Mouse (Mus musculus): ENCODE data around the gene Ppil4. TPM values are rescaled to one million over a fixed set of nuclear protein-coding genes. Genes with fewer than 3 reads are reported as not detected.

Ppil4 gene
- polyA plus RNA-seq, 1 experiment from 2014 or later = 49.1 TPM

- H3K9me3 ChIP-seq (replicated peaks; ENCODE audit: control insufficient read depth, low read length) = no peaks in the 10 kb centered on the region
- H3K27me3 ChIP-seq (ENCODE audit: control insufficient read depth, insufficient read depth, low read length) = no peaks in the 10 kb centered on the region
- no peak for ATAC-seq (replicated peaks; ENCODE audit: insufficient number of reproducible peaks, low FRiP score, low TSS enrichment, low read depth)
- H3K27ac ChIP-seq (replicated peaks; ENCODE audit: low read depth, low read length) = no peak overlapping the region
- WGBS = 48% methylated on average over 2 of the region's 2 CpGs
- no peak overlapping the region for H3K4me2 ChIP-seq (ENCODE audit: low read depth, low read length)
- H3K9ac ChIP-seq (replicated peaks; ENCODE audit: low read length) = no peak overlapping the region
- H3K4me1 ChIP-seq (ENCODE audit: control insufficient read depth, insufficient read depth, low read length) = no peaks in the 10 kb centered on the region
- no peaks in the 10 kb centered on the region; the same call in 1 of the 2 replicates for H3K36me3 ChIP-seq (replicated peaks; ENCODE audit: control insufficient read depth, insufficient read depth, low read depth, low read length)
- peak; percentile 79 for DNase-seq (ENCODE audit: low spot score)
- no peak overlapping the region for H3K4me3 ChIP-seq (ENCODE audit: low read depth, low read length)
Measured at GRCm38 (mm10) chr10:7809937-7810336, 17.2 kb downstream of the Ppil4 start.

- Histone ChIP-seq H3K9me3 (replicated peaks; ENCODE audit: control insufficient read depth, low read length) (no peaks in the 10 kb centered on the region), H3K36me3 (replicated peaks; ENCODE audit: control insufficient read depth, insufficient read depth, low read depth, low read length) (no peaks in the 10 kb centered on the region; the same call in none of the 2 replicates), H3K27ac (replicated peaks; ENCODE audit: low read depth, low read length) (no peak overlapping the region), H3K4me3 (ENCODE audit: low read depth, low read length) (no peak overlapping the region), H3K9ac (replicated peaks; ENCODE audit: low read length) (no peak overlapping the region), H3K4me2 (ENCODE audit: low read depth, low read length) (no peak overlapping the region), H3K4me1 (ENCODE audit: control insufficient read depth, insufficient read depth, low read length) (no peaks in the 10 kb centered on the region), H3K27me3 (ENCODE audit: control insufficient read depth, insufficient read depth, low read length) (no peaks in the 10 kb centered on the region)
- no peak for ATAC-seq (replicated peaks; ENCODE audit: insufficient number of reproducible peaks, low FRiP score, low TSS enrichment, low read depth)
- 76% methylated on average over 2 of the region's 2 CpGs for WGBS
- DNase-seq (ENCODE audit: low spot score) = no peak
Measured at GRCm38 (mm10) chr10:7816476-7816875, 23.8 kb downstream of the Ppil4 start.

- Histone ChIP-seq H3K4me1 (ENCODE audit: control insufficient read depth, insufficient read depth, low read length) (no peaks in the 10 kb centered on the region), H3K27ac (replicated peaks; ENCODE audit: low read depth, low read length) (no peak overlapping the region), H3K4me3 (ENCODE audit: low read depth, low read length) (no peak overlapping the region), H3K4me2 (ENCODE audit: low read depth, low read length) (no peak overlapping the region), H3K9me3 (replicated peaks; ENCODE audit: control insufficient read depth, low read length) (no peaks in the 10 kb centered on the region), H3K27me3 (ENCODE audit: control insufficient read depth, insufficient read depth, low read length) (no peaks in the 10 kb centered on the region), H3K36me3 (replicated peaks; ENCODE audit: control insufficient read depth, insufficient read depth, low read depth, low read length) (no peaks in the 10 kb centered on the region; the same call in none of the 2 replicates), H3K9ac (replicated peaks; ENCODE audit: low read length) (no peak overlapping the region)
- no peak for ATAC-seq (replicated peaks; ENCODE audit: insufficient number of reproducible peaks, low FRiP score, low TSS enrichment, low read depth)
- DNase-seq (ENCODE audit: low spot score) = no peak
- WGBS = 98% methylated on average over 4 of the region's 4 CpGs
Measured at GRCm38 (mm10) chr10:7818676-7819075, 26.0 kb downstream of the Ppil4 start.

GRCm38 (mm10) chr10:7819156-7819555 is 26.5 kb downstream of the Ppil4 start:
- no peak overlapping the region for H3K27ac ChIP-seq (replicated peaks; ENCODE audit: low read depth, low read length)
- ATAC-seq (replicated peaks; ENCODE audit: insufficient number of reproducible peaks, low FRiP score, low TSS enrichment, low read depth) = no peak
- no peak overlapping the region for H3K4me2 ChIP-seq (ENCODE audit: low read depth, low read length)
- no peak overlapping the region for H3K9ac ChIP-seq (replicated peaks; ENCODE audit: low read length)
- no peak overlapping the region for H3K4me3 ChIP-seq (ENCODE audit: low read depth, low read length)
- H3K36me3 ChIP-seq (replicated peaks; ENCODE audit: control insufficient read depth, insufficient read depth, low read depth, low read length) = no peaks in the 10 kb centered on the region; the same call in none of the 2 replicates
- no peaks in the 10 kb centered on the region for H3K27me3 ChIP-seq (ENCODE audit: control insufficient read depth, insufficient read depth, low read length)
- no peaks in the 10 kb centered on the region for H3K4me1 ChIP-seq (ENCODE audit: control insufficient read depth, insufficient read depth, low read length)
- 93% methylated on average over 4 of the region's 4 CpGs for whole genome bisulfite sequencing
- H3K9me3 ChIP-seq (replicated peaks; ENCODE audit: control insufficient read depth, low read length) = no peaks in the 10 kb centered on the region
- no peak for DNase-seq (ENCODE audit: low spot score)

GRCm38 (mm10) chr10:7819603-7820002 is 26.9 kb downstream of the Ppil4 start:
- WGBS = 92% methylated on average over 4 of the region's 4 CpGs
- H3K4me3 ChIP-seq (ENCODE audit: low read depth, low read length) = no peak overlapping the region
- no peaks in the 10 kb centered on the region for H3K9me3 ChIP-seq (replicated peaks; ENCODE audit: control insufficient read depth, low read length)
- H3K36me3 ChIP-seq (replicated peaks; ENCODE audit: control insufficient read depth, insufficient read depth, low read depth, low read length) = no peaks in the 10 kb centered on the region; the same call in none of the 2 replicates
- no peak overlapping the region for H3K27ac ChIP-seq (replicated peaks; ENCODE audit: low read depth, low read length)
- H3K4me2 ChIP-seq (ENCODE audit: low read depth, low read length) = no peak overlapping the region
- no peaks in the 10 kb centered on the region for H3K27me3 ChIP-seq (ENCODE audit: control insufficient read depth, insufficient read depth, low read length)
- DNase-seq (ENCODE audit: low spot score) (no peak), ATAC-seq (replicated peaks; ENCODE audit: insufficient number of reproducible peaks, low FRiP score, low TSS enrichment, low read depth) (no peak)
- H3K4me1 ChIP-seq (ENCODE audit: control insufficient read depth, insufficient read depth, low read length) = no peaks in the 10 kb centered on the region
- H3K9ac ChIP-seq (replicated peaks; ENCODE audit: low read length) = no peak overlapping the region

- H3K9me3 ChIP-seq (replicated peaks; ENCODE audit: control insufficient read depth, low read length) = no peaks in the 10 kb centered on the region
- no peaks in the 10 kb centered on the region for H3K27me3 ChIP-seq (ENCODE audit: control insufficient read depth, insufficient read depth, low read length)
- ATAC-seq (replicated peaks; ENCODE audit: insufficient number of reproducible peaks, low FRiP score, low TSS enrichment, low read depth) (no peak), DNase-seq (ENCODE audit: low spot score) (no peak)
- no peak overlapping the region for H3K4me2 ChIP-seq (ENCODE audit: low read depth, low read length)
- 91% methylated on average over 5 of the region's 5 CpGs for WGBS
- no peaks in the 10 kb centered on the region; the same call in none of the 2 replicates for H3K36me3 ChIP-seq (replicated peaks; ENCODE audit: control insufficient read depth, insufficient read depth, low read depth, low read length)
- no peaks in the 10 kb centered on the region for H3K4me1 ChIP-seq (ENCODE audit: control insufficient read depth, insufficient read depth, low read length)
- no peak overlapping the region for H3K27ac ChIP-seq (replicated peaks; ENCODE audit: low read depth, low read length)
- H3K9ac ChIP-seq (replicated peaks; ENCODE audit: low read length) = no peak overlapping the region
- no peak overlapping the region for H3K4me3 ChIP-seq (ENCODE audit: low read depth, low read length)
Measured at GRCm38 (mm10) chr10:7820171-7820570, 27.5 kb downstream of the Ppil4 start.

- DNase-seq (ENCODE audit: low spot score) = no peak
- Histone ChIP-seq H3K4me3 (ENCODE audit: low read depth, low read length) (no peak overlapping the region), H3K9ac (replicated peaks; ENCODE audit: low read length) (no peak overlapping the region), H3K27me3 (ENCODE audit: control insufficient read depth, insufficient read depth, low read length) (no peaks in the 10 kb centered on the region), H3K4me2 (ENCODE audit: low read depth, low read length) (no peak overlapping the region), H3K9me3 (replicated peaks; ENCODE audit: control insufficient read depth, low read length) (no peaks in the 10 kb centered on the region), H3K27ac (replicated peaks; ENCODE audit: low read depth, low read length) (no peak overlapping the region), H3K36me3 (replicated peaks; ENCODE audit: control insufficient read depth, insufficient read depth, low read depth, low read length) (no peaks in the 10 kb centered on the region; the same call in 1 of the 2 replicates), H3K4me1 (ENCODE audit: control insufficient read depth, insufficient read depth, low read length) (no peaks in the 10 kb centered on the region)
- no peak for ATAC-seq (replicated peaks; ENCODE audit: insufficient number of reproducible peaks, low FRiP score, low TSS enrichment, low read depth)
- WGBS = 96% methylated on average over 12 of the region's 12 CpGs
Measured at GRCm38 (mm10) chr10:7821981-7822380, 29.3 kb downstream of the Ppil4 start.

GRCm38 (mm10) chr10:7824663-7825280 is 32.1 kb downstream of the Ppil4 start:
- no peaks in the 10 kb centered on the region for H3K27me3 ChIP-seq (ENCODE audit: control insufficient read depth, insufficient read depth, low read length)
- H3K4me2 ChIP-seq (ENCODE audit: low read depth, low read length) = no peak overlapping the region
- DNase-seq (ENCODE audit: low spot score) (no peak), ATAC-seq (replicated peaks; ENCODE audit: insufficient number of reproducible peaks, low FRiP score, low TSS enrichment, low read depth) (no peak)
- 81% methylated on average over 9 of the region's 9 CpGs for WGBS
- no peak overlapping the region for H3K27ac ChIP-seq (replicated peaks; ENCODE audit: low read depth, low read length)
- no peak overlapping the region for H3K9ac ChIP-seq (replicated peaks; ENCODE audit: low read length)
- no peak overlapping the region for H3K4me3 ChIP-seq (ENCODE audit: low read depth, low read length)
- H3K9me3 ChIP-seq (replicated peaks; ENCODE audit: control insufficient read depth, low read length) = no peaks in the 10 kb centered on the region
- H3K4me1 ChIP-seq (ENCODE audit: control insufficient read depth, insufficient read depth, low read length) = no peaks in the 10 kb centered on the region
- no peaks in the 10 kb centered on the region; the same call in 1 of the 2 replicates for H3K36me3 ChIP-seq (replicated peaks; ENCODE audit: control insufficient read depth, insufficient read depth, low read depth, low read length)
